Comparison of ENCODE assay signal across 8 mouse cellular contexts in genomic region chr9:100645026-100645940, GRCm38 (mm10). TPM values are rescaled to one million over a fixed set of nuclear protein-coding genes. Genes with fewer than 3 reads are reported as not detected.
A peak's percentile ranks its signal among the peaks of the same experiment; 100 is the strongest.
DNase-seq lines count a peak whose midpoint lies in the region; ATAC-seq lines count a peak whose summit lies in the region.

No protein-coding gene starts in this region.

- intact Hi-C loops in left cerebral cortex, postnatal 4 days (cut with DNase I) = loop anchor here (5.0 to 10.0 kb wide), 2 partner anchors 117 to 390 kb away; partner anchors contain the start of gene Pccb

- no peaks in the 10 kb centered on the region for H3K36me3 ChIP-seq in forebrain, embryonic 15.5 days
- 0 out of 2 replicates have a peak, but pooled peaks cover 4% of the 10 kb centered on the region for H3K36me3 ChIP-seq in liver, embryonic 12.5 days

- WGBS in forebrain, embryonic 15.5 days = 12% methylated on average over 8 of the region's 8 CpGs
- 31% methylated on average over 8 of the region's 8 CpGs for WGBS in liver, embryonic 12.5 days (ENCODE audit: insufficient replicate concordance)

- no peaks in the 10 kb centered on the region for H3K27me3 ChIP-seq in forebrain, embryonic 15.5 days
- no peaks in the 10 kb centered on the region for H3K27me3 ChIP-seq in liver, embryonic 12.5 days (replicated peaks)

- H3K4me1 ChIP-seq in forebrain, embryonic 15.5 days = peaks cover 42% of the 10 kb centered on the region
- H3K4me1 ChIP-seq in liver, embryonic 12.5 days = peaks cover 45% of the 10 kb centered on the region

- H3K9me3 ChIP-seq in forebrain, embryonic 15.5 days = no peaks in the 10 kb centered on the region
- H3K9me3 ChIP-seq in liver, embryonic 12.5 days (replicated peaks) = no peaks in the 10 kb centered on the region

- H3K4me3 ChIP-seq in forebrain, embryonic 15.5 days = peak overlapping the region; percentile 96
- peak overlapping the region; percentile 94 for H3K4me3 ChIP-seq in liver, embryonic 12.5 days

- H3K9ac ChIP-seq in forebrain, embryonic 15.5 days (replicated peaks) = peak overlapping the region; percentile 91; the same call in 1 of the 2 replicates
- H3K9ac ChIP-seq in liver, embryonic 12.5 days = peak overlapping the region; percentile 98

- DNase-seq in embryo, embryonic 11 days = peak; percentile 4
- DNase-seq in embryo, embryonic 10.5 days (ENCODE audit: low spot score) = no peak
- DNase-seq in 416B (ENCODE audit: low read depth) = peak; percentile 55
- no peak for DNase-seq in spleen, adult 18-20 months
- DNase-seq in adrenal gland, adult 18-20 months (ENCODE audit: low spot score in 2 of 2) = no peak
- DNase-seq in left cerebral cortex, postnatal 4 days = no peak

- H3K4me2 ChIP-seq in forebrain, embryonic 15.5 days (replicated peaks) = peak overlapping the region; percentile 52
- H3K4me2 ChIP-seq in liver, embryonic 12.5 days = peak overlapping the region; percentile 70

- H3K27ac ChIP-seq in forebrain, embryonic 15.5 days (replicated peaks) = no peak overlapping the region
- H3K27ac ChIP-seq in liver, embryonic 12.5 days = peak overlapping the region; percentile 30; the same call in 1 of the 2 replicates

- no peak for ATAC-seq in forebrain, embryonic 15.5 days (replicated peaks)
- ATAC-seq in liver, embryonic 12.5 days = no peak

RNA-seq across cellular contexts. Expression of gene Stag1, which starts 47.7 kb away (rescaled TPM):
- 36.0 and 42.1 TPM in 2 replicates for polyA plus RNA-seq in forebrain, embryonic 15.5 days (2015; fragmentation: Nextera tagmentation; extraction: Ambion mirVana)
- 30.0 TPM in 2 replicates for polyA plus RNA-seq in liver, embryonic 12.5 days (2016; fragmentation: Nextera tagmentation; extraction: Ambion mirVana)
- total RNA-seq in adrenal gland, adult 18-20 months (2021) = 10 to 100 TPM; 31.4 to 33.8 TPM
- 10 to 100 TPM; 45.8 to 55.4 TPM for total RNA-seq in left cerebral cortex, postnatal 4 days (2021)

Comparison
In these comparisons a context has a peak if more than half of its experiments do, and no peak if none do; other contexts are left out.
1. DNase-seq: peak in embryo, embryonic 11 days (single experiment) and 416B (single experiment); none in embryo, embryonic 10.5 days (single experiment), spleen, adult 18-20 months (0 of 2), adrenal gland, adult 18-20 months (0 of 2) and left cerebral cortex, postnatal 4 days (single experiment).